Mouse (Mus musculus) heart, adult 2 months (tissue): Measurements from ENCODE around the gene Trpc1.

Experiments used
- CTCF ChIP-seq: fragments of 200-600 bp; IDR thresholded peaks from 2 replicates; pipeline ENCODE4 v1.8.1; 2022; ENCODE audit warnings: antibody characterized with exemption, mild to moderate bottlenecking, moderate library complexity
- EP300 ChIP-seq: fragments of 200-500 bp; IDR thresholded peaks from 2 replicates; pipeline ENCODE4 v1.6.1; 2011; ENCODE audit warnings: low read depth, low read length, control low read depth; ENCODE audit not compliant: insufficient read depth

- TF ChIP-seq CTCF (no peak), EP300 (no peak)
Observed at GRCm38 (mm10) chr9:95696581-95696980, 53.6 kb downstream of the Trpc1 start.
